Mouse (Mus musculus) erythroblast, embryonic 14.5 days (primary cell): ENCODE results near the gene Pcgf6.

Experiments used
- GATA1 ChIP-seq: IDR thresholded peaks from 2 replicates; pipeline ENCODE4 v1.6.1; 2012; ENCODE audit warnings: low read length, inconsistent platforms, mixed read lengths
- TAL1 ChIP-seq: IDR thresholded peaks from 3 replicates; pipeline ENCODE4 v1.6.1; 2012; ENCODE audit warnings: low read length, inconsistent platforms, mixed read lengths

GRCm38 (mm10) chr19:47014159-47014446 is 36.6 kb downstream of the Pcgf6 start:
- no peak for TF ChIP-seq TAL1
- no peak for TF ChIP-seq GATA1
